Mouse (Mus musculus): ENCODE measurements around the gene Ccdc93. TPM values are rescaled to one million over a fixed set of nuclear protein-coding genes. Genes with fewer than 3 reads are reported as not detected.

Ccdc93 gene
- polyA plus RNA-seq, 1 experiment, result 5.2 TPM

GRCm38 (mm10) chr1:121448166-121448565, 17.3 kb downstream of the Ccdc93 start:
- H3K4me1 ChIP-seq (ENCODE audit: control insufficient read depth, insufficient read depth, low read length), result no peaks in the 10 kb centered on the region
- H3K36me3 ChIP-seq (ENCODE audit: control insufficient read depth, insufficient read depth, low read length), result no peaks in the 10 kb centered on the region
- no peaks in the 10 kb centered on the region for H3K27me3 ChIP-seq (ENCODE audit: control insufficient read depth, insufficient read depth, low read length)
- no peak for TF ChIP-seq CTCF (IDR thresholded peaks at IDR 0.05; ENCODE audit: control insufficient read depth, insufficient read depth, insufficient replicate concordance, low read depth, low read length)
- no peak for TF ChIP-seq POLR2A (IDR thresholded peaks at IDR 0.05; ENCODE audit: control insufficient read depth, low read depth, low read length)
- no peak overlapping the region for H3K4me3 ChIP-seq (ENCODE audit: control insufficient read depth, low read depth, low read length)
- no peak overlapping the region for H3K27ac ChIP-seq (ENCODE audit: control insufficient read depth, insufficient read depth, low read depth, low read length)

- no peak overlapping the region for H3K4me3 ChIP-seq (ENCODE audit: control insufficient read depth, low read depth, low read length)
- H3K4me1 ChIP-seq (ENCODE audit: control insufficient read depth, insufficient read depth, low read length), result no peaks in the 10 kb centered on the region
- H3K27ac ChIP-seq (ENCODE audit: control insufficient read depth, insufficient read depth, low read depth, low read length), result no peak overlapping the region
- H3K27me3 ChIP-seq (ENCODE audit: control insufficient read depth, insufficient read depth, low read length), result no peaks in the 10 kb centered on the region
- TF ChIP-seq CTCF (IDR thresholded peaks at IDR 0.05; ENCODE audit: control insufficient read depth, insufficient read depth, insufficient replicate concordance, low read depth, low read length) (no peak), POLR2A (IDR thresholded peaks at IDR 0.05; ENCODE audit: control insufficient read depth, low read depth, low read length) (no peak)
- H3K36me3 ChIP-seq (ENCODE audit: control insufficient read depth, insufficient read depth, low read length), result no peaks in the 10 kb centered on the region
Observed at GRCm38 (mm10) chr1:121451009-121451408, 20.2 kb downstream of the Ccdc93 start.

GRCm38 (mm10) chr1:121452498-121452897, 21.6 kb downstream of the Ccdc93 start:
- no peaks in the 10 kb centered on the region for H3K4me1 ChIP-seq (ENCODE audit: control insufficient read depth, insufficient read depth, low read length)
- H3K27me3 ChIP-seq (ENCODE audit: control insufficient read depth, insufficient read depth, low read length), result no peaks in the 10 kb centered on the region
- no peak overlapping the region for H3K4me3 ChIP-seq (ENCODE audit: control insufficient read depth, low read depth, low read length)
- no peaks in the 10 kb centered on the region for H3K36me3 ChIP-seq (ENCODE audit: control insufficient read depth, insufficient read depth, low read length)
- TF ChIP-seq POLR2A (IDR thresholded peaks at IDR 0.05; ENCODE audit: control insufficient read depth, low read depth, low read length) (no peak), CTCF (IDR thresholded peaks at IDR 0.05; ENCODE audit: control insufficient read depth, insufficient read depth, insufficient replicate concordance, low read depth, low read length) (no peak)
- H3K27ac ChIP-seq (ENCODE audit: control insufficient read depth, insufficient read depth, low read depth, low read length), result no peak overlapping the region

- Histone ChIP-seq H3K4me1 (ENCODE audit: control insufficient read depth, insufficient read depth, low read length) (no peaks in the 10 kb centered on the region), H3K27ac (ENCODE audit: control insufficient read depth, insufficient read depth, low read depth, low read length) (no peak overlapping the region), H3K27me3 (ENCODE audit: control insufficient read depth, insufficient read depth, low read length) (no peaks in the 10 kb centered on the region), H3K36me3 (ENCODE audit: control insufficient read depth, insufficient read depth, low read length) (no peaks in the 10 kb centered on the region), H3K4me3 (ENCODE audit: control insufficient read depth, low read depth, low read length) (no peak overlapping the region)
- TF ChIP-seq CTCF (IDR thresholded peaks at IDR 0.05; ENCODE audit: control insufficient read depth, insufficient read depth, insufficient replicate concordance, low read depth, low read length) (no peak), POLR2A (IDR thresholded peaks at IDR 0.05; ENCODE audit: control insufficient read depth, low read depth, low read length) (no peak)
Observed at GRCm38 (mm10) chr1:121453053-121453452, 22.2 kb downstream of the Ccdc93 start.

GRCm38 (mm10) chr1:121454951-121455350, 24.1 kb downstream of the Ccdc93 start:
- Histone ChIP-seq H3K36me3 (ENCODE audit: control insufficient read depth, insufficient read depth, low read length) (no peaks in the 10 kb centered on the region), H3K27me3 (ENCODE audit: control insufficient read depth, insufficient read depth, low read length) (no peaks in the 10 kb centered on the region), H3K4me1 (ENCODE audit: control insufficient read depth, insufficient read depth, low read length) (no peaks in the 10 kb centered on the region), H3K27ac (ENCODE audit: control insufficient read depth, insufficient read depth, low read depth, low read length) (no peak overlapping the region), H3K4me3 (ENCODE audit: control insufficient read depth, low read depth, low read length) (no peak overlapping the region)
- TF ChIP-seq POLR2A (IDR thresholded peaks at IDR 0.05; ENCODE audit: control insufficient read depth, low read depth, low read length) (no peak), CTCF (IDR thresholded peaks at IDR 0.05; ENCODE audit: control insufficient read depth, insufficient read depth, insufficient replicate concordance, low read depth, low read length) (no peak)

- Histone ChIP-seq H3K27me3 (ENCODE audit: control insufficient read depth, insufficient read depth, low read length) (no peaks in the 10 kb centered on the region), H3K27ac (ENCODE audit: control insufficient read depth, insufficient read depth, low read depth, low read length) (no peak overlapping the region), H3K36me3 (ENCODE audit: control insufficient read depth, insufficient read depth, low read length) (no peaks in the 10 kb centered on the region), H3K4me3 (ENCODE audit: control insufficient read depth, low read depth, low read length) (no peak overlapping the region), H3K4me1 (ENCODE audit: control insufficient read depth, insufficient read depth, low read length) (no peaks in the 10 kb centered on the region)
- TF ChIP-seq POLR2A (IDR thresholded peaks at IDR 0.05; ENCODE audit: control insufficient read depth, low read depth, low read length) (no peak), CTCF (IDR thresholded peaks at IDR 0.05; ENCODE audit: control insufficient read depth, insufficient read depth, insufficient replicate concordance, low read depth, low read length) (no peak)
Observed at GRCm38 (mm10) chr1:121460077-121460476, 29.2 kb downstream of the Ccdc93 start.

GRCm38 (mm10) chr1:121461895-121462294, 31.0 kb downstream of the Ccdc93 start:
- Histone ChIP-seq H3K27me3 (ENCODE audit: control insufficient read depth, insufficient read depth, low read length) (no peaks in the 10 kb centered on the region), H3K4me3 (ENCODE audit: control insufficient read depth, low read depth, low read length) (no peak overlapping the region), H3K4me1 (ENCODE audit: control insufficient read depth, insufficient read depth, low read length) (no peaks in the 10 kb centered on the region), H3K36me3 (ENCODE audit: control insufficient read depth, insufficient read depth, low read length) (no peaks in the 10 kb centered on the region), H3K27ac (ENCODE audit: control insufficient read depth, insufficient read depth, low read depth, low read length) (no peak overlapping the region)
- TF ChIP-seq CTCF (IDR thresholded peaks at IDR 0.05; ENCODE audit: control insufficient read depth, insufficient read depth, insufficient replicate concordance, low read depth, low read length), result no peak

GRCm38 (mm10) chr1:121462643-121463042, 31.8 kb downstream of the Ccdc93 start:
- no peaks in the 10 kb centered on the region for H3K4me1 ChIP-seq (ENCODE audit: control insufficient read depth, insufficient read depth, low read length)
- no peaks in the 10 kb centered on the region for H3K36me3 ChIP-seq (ENCODE audit: control insufficient read depth, insufficient read depth, low read length)
- H3K4me3 ChIP-seq (ENCODE audit: control insufficient read depth, low read depth, low read length), result no peak overlapping the region
- no peaks in the 10 kb centered on the region for H3K27me3 ChIP-seq (ENCODE audit: control insufficient read depth, insufficient read depth, low read length)
- no peak overlapping the region for H3K27ac ChIP-seq (ENCODE audit: control insufficient read depth, insufficient read depth, low read depth, low read length)
- TF ChIP-seq POLR2A (IDR thresholded peaks at IDR 0.05; ENCODE audit: control insufficient read depth, low read depth, low read length), result no peak
- no peak for TF ChIP-seq CTCF (IDR thresholded peaks at IDR 0.05; ENCODE audit: control insufficient read depth, insufficient read depth, insufficient replicate concordance, low read depth, low read length)

Measured in testis, adult 2 months (tissue).